ENCODE assay signal across 19 mouse cellular contexts in the genomic region with DNA sequence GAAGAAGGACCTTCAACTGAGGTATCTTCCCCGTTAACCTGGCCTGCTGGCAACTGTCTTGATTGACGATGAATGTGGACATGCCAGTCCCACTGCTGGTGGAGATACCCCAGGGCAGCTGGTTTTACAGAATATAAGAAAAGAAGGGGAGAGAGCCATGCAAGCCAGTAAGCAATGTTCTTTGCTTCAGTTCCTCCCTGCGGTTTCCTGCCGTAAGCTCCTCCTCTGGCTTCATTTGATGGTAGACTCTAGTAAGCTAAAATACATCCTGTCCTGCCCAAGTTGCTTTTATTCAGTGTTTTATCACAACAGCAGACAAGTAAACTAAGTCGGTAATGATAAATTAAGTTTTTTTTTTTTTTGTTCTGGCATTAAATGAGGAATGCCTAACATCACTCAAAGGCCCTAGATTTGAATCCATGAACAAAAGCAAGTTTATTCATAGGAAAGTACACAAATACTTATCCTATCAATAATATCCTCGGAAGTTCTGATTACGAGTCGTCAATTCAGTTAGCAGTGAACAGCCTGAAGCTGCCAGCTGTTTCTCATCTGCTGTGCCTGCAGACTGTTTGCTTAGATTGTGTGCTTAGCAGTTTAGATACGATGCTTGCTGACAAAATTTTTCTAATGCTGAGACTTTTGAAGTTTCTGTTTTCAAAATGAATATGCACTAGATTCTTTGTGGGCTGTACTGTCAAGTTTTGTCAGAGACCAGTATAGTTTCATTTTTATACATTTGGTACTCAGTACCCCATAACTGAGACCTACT. TPM values are rescaled to one million over a fixed set of nuclear protein-coding genes. Genes with fewer than 3 reads are reported as not detected.
DNase-seq lines count a peak whose midpoint lies in the region; ATAC-seq and TF ChIP-seq lines count a peak whose summit lies in the region.
"Had no signal": no experiment of that assay in that cellular context is flagged by ENCODE, and none has a peak within 500 bp of the region (broad histone marks: within the 10 kb centered on the region; RNA-seq: fewer than 3 reads in every experiment).

No protein-coding gene starts in this region.

- no peak overlapping the region for H3K4me3 ChIP-seq in embryonic facial prominence, embryonic 11.5 days (ENCODE audit: low read depth, low read length)
- no peak overlapping the region for H3K4me3 ChIP-seq in embryonic facial prominence, embryonic 10.5 days
- no peak overlapping the region for H3K4me3 ChIP-seq in layer of hippocampus, adult 2 months
- H3K4me3 ChIP-seq: forebrain, embryonic 13.5 days; heart, adult 2 months; limb, embryonic 15.5 days; neural tube, embryonic 12.5 days had no signal

- WGBS in embryonic facial prominence, embryonic 11.5 days, result 53% methylated on average over 9 of the region's 9 CpGs
- 60% methylated on average over 9 of the region's 9 CpGs for WGBS in embryonic facial prominence, embryonic 10.5 days

- no peak overlapping the region for H3K4me2 ChIP-seq in embryonic facial prominence, embryonic 11.5 days (ENCODE audit: low read depth, low read length)
- H3K4me2 ChIP-seq: forebrain, embryonic 13.5 days; limb, embryonic 15.5 days; neural tube, embryonic 12.5 days had no signal

- peak; percentile 51 for DNase-seq in embryonic facial prominence, embryonic 11.5 days (ENCODE audit: low spot score)
- no peak for DNase-seq in embryonic facial prominence, embryonic 10.5 days (ENCODE audit: low spot score)
- peak; percentile 42 to 53 for DNase-seq in spleen, postnatal 36 days (ENCODE audit: low spot score in 2 of 2)
- DNase-seq in spleen, postnatal 14 days (ENCODE audit: low spot score in 2 of 2), result no peak
- DNase-seq in induced T-regulatory cell, adult 2 months (ENCODE audit: low read depth), result peak; percentile 70
- DNase-seq in splenic B cell, adult 2 months (ENCODE audit: low read depth, low spot score), result peak; percentile 51
- no peak for DNase-seq in urinary bladder, postnatal 10 days (ENCODE audit: low spot score)
- DNase-seq in layer of hippocampus, adult 2 months (ENCODE audit: low spot score in 2 of 2), result no peak
- DNase-seq: adrenal gland, postnatal 36 days; cerebellum, postnatal 25 days; heart, adult 2 months; heart, postnatal 4 days; kidney, postnatal 36 days had no signal

- no peaks in the 10 kb centered on the region for H3K9me3 ChIP-seq in embryonic facial prominence, embryonic 11.5 days (replicated peaks; ENCODE audit: control insufficient read depth, low read length)
- no peaks in the 10 kb centered on the region for H3K9me3 ChIP-seq in embryonic facial prominence, embryonic 10.5 days
- H3K9me3 ChIP-seq: forebrain, embryonic 13.5 days; limb, embryonic 15.5 days; neural tube, embryonic 12.5 days had no signal

- no peak overlapping the region for H3K9ac ChIP-seq in embryonic facial prominence, embryonic 11.5 days (replicated peaks; ENCODE audit: low read length)
- H3K9ac ChIP-seq: forebrain, embryonic 13.5 days; limb, embryonic 15.5 days; neural tube, embryonic 12.5 days had no signal

- no peak for ATAC-seq in embryonic facial prominence, embryonic 11.5 days (replicated peaks; ENCODE audit: insufficient number of reproducible peaks, low FRiP score, low TSS enrichment, low read depth)
- ATAC-seq: forebrain, embryonic 13.5 days; intestine, embryonic 16.5 days; midbrain, embryonic 16.5 days had no signal

- no peaks in the 10 kb centered on the region for H3K27me3 ChIP-seq in embryonic facial prominence, embryonic 11.5 days (ENCODE audit: control insufficient read depth, insufficient read depth, low read length)
- H3K27me3 ChIP-seq in embryonic facial prominence, embryonic 10.5 days (replicated peaks; ENCODE audit: low read depth, poor library complexity, severe bottlenecking), result no peaks in the 10 kb centered on the region
- no peaks in the 10 kb centered on the region for H3K27me3 ChIP-seq in splenic B cell, adult 2 months (ENCODE audit: control insufficient read depth, insufficient read depth, low read length, poor library complexity, severe bottlenecking)
- H3K27me3 ChIP-seq: forebrain, embryonic 13.5 days; limb, embryonic 15.5 days; neural tube, embryonic 12.5 days had no signal

- no peak overlapping the region for H3K27ac ChIP-seq in embryonic facial prominence, embryonic 11.5 days (replicated peaks; ENCODE audit: low read depth, low read length)
- no peak overlapping the region for H3K27ac ChIP-seq in embryonic facial prominence, embryonic 10.5 days (replicated peaks)
- no peak overlapping the region for H3K27ac ChIP-seq in layer of hippocampus, adult 2 months
- H3K27ac ChIP-seq: forebrain, embryonic 13.5 days; heart, adult 2 months; limb, embryonic 15.5 days; neural tube, embryonic 12.5 days had no signal

- no peak for TF ChIP-seq CTCF in layer of hippocampus, adult 2 months (conservative IDR thresholded peaks at IDR 0.05)

- no peaks in the 10 kb centered on the region for H3K4me1 ChIP-seq in embryonic facial prominence, embryonic 11.5 days (ENCODE audit: control insufficient read depth, insufficient read depth, low read length)
- H3K4me1 ChIP-seq in embryonic facial prominence, embryonic 10.5 days, result peaks cover 7% of the 10 kb centered on the region; the same call in 1 of the 2 replicates
- H3K4me1 ChIP-seq: forebrain, embryonic 13.5 days; limb, embryonic 15.5 days; neural tube, embryonic 12.5 days had no signal

- H3K36me3 ChIP-seq in embryonic facial prominence, embryonic 11.5 days (replicated peaks; ENCODE audit: control insufficient read depth, insufficient read depth, low read depth, low read length), result no peaks in the 10 kb centered on the region
- H3K36me3 ChIP-seq in embryonic facial prominence, embryonic 10.5 days (replicated peaks), result no peaks in the 10 kb centered on the region
- no peaks in the 10 kb centered on the region for H3K36me3 ChIP-seq in splenic B cell, adult 2 months (ENCODE audit: control insufficient read depth, insufficient read depth, low read length, poor library complexity, severe bottlenecking)
- H3K36me3 ChIP-seq: G1E; limb, embryonic 15.5 days; neural tube, embryonic 12.5 days had no signal

RNA-seq across cellular contexts. Expression of a gene that starts 14.0 kb away (rescaled TPM):
- 22.0 and 22.4 TPM in 2 replicates for polyA plus RNA-seq in embryonic facial prominence, embryonic 11.5 days (2014; fragmentation: Nextera tagmentation; extraction: Ambion mirVana)
- polyA plus RNA-seq in embryonic facial prominence, embryonic 10.5 days (2016; fragmentation: Nextera tagmentation; extraction: Ambion mirVana), result 6.0 and 8.4 TPM in 2 replicates
- total RNA-seq in layer of hippocampus, adult 2 months (2021), result 10 to 100 TPM; 63.6 to 70.4 TPM
- polyA plus RNA-seq: G1E had no signal

Comparison
In these comparisons a context has a peak if more than half of its experiments do, and no peak if none do; other contexts are left out.
1. DNase-seq: peak in embryonic facial prominence, embryonic 11.5 days (single experiment), spleen, postnatal 36 days (2 of 2), induced T-regulatory cell, adult 2 months (single experiment) and splenic B cell, adult 2 months (single experiment); none in embryonic facial prominence, embryonic 10.5 days (single experiment), spleen, postnatal 14 days (0 of 2), urinary bladder, postnatal 10 days (single experiment) and layer of hippocampus, adult 2 months (0 of 2).